In genomic region chr1:194746332-194747249, GRCm38 (mm10) we compare ENCODE assay signal across 8 mouse cellular contexts.
DNase-seq lines count a peak whose midpoint lies in the region; ATAC-seq lines count a peak whose summit lies in the region.

No protein-coding gene starts in this region.

- peak; percentile 90 for DNase-seq in Muller cell, postnatal 12 days (ENCODE audit: inconsistent ontology term)
- peak; percentile 79 for DNase-seq in brain, adult 2 months (ENCODE audit: low read depth, low spot score)
- peak; percentile 53 for DNase-seq in layer of hippocampus, adult 9-11 months
- DNase-seq in lung, postnatal 10 days: peak; percentile 83
- DNase-seq in right cerebral cortex, postnatal 14 days: peak; percentile 59

- H3K36me3 ChIP-seq in forebrain, embryonic 15.5 days: peaks cover 26% of the 10 kb centered on the region
- peaks cover 26% of the 10 kb centered on the region for H3K36me3 ChIP-seq in hindbrain, embryonic 12.5 days

- no peak overlapping the region for H3K9ac ChIP-seq in forebrain, embryonic 15.5 days (replicated peaks)
- no peak overlapping the region for H3K9ac ChIP-seq in hindbrain, embryonic 12.5 days

- no peaks in the 10 kb centered on the region for H3K27me3 ChIP-seq in forebrain, embryonic 15.5 days
- H3K27me3 ChIP-seq in hindbrain, embryonic 12.5 days: no peaks in the 10 kb centered on the region

- no peak overlapping the region for H3K4me2 ChIP-seq in forebrain, embryonic 15.5 days (replicated peaks)
- no peak overlapping the region for H3K4me2 ChIP-seq in hindbrain, embryonic 12.5 days (replicated peaks)

- no peak overlapping the region for H3K4me3 ChIP-seq in forebrain, embryonic 15.5 days
- H3K4me3 ChIP-seq in hindbrain, embryonic 12.5 days: no peak overlapping the region

- 2% methylated on average over 6 of the region's 6 CpGs for WGBS in forebrain, embryonic 15.5 days
- 24% methylated on average over 6 of the region's 6 CpGs for WGBS in hindbrain, embryonic 12.5 days

- peak overlapping the region; percentile 79 for H3K27ac ChIP-seq in forebrain, embryonic 15.5 days (replicated peaks)
- H3K27ac ChIP-seq in hindbrain, embryonic 12.5 days: peak overlapping the region; percentile 52

- no peaks in the 10 kb centered on the region for H3K9me3 ChIP-seq in forebrain, embryonic 15.5 days
- no peaks in the 10 kb centered on the region for H3K9me3 ChIP-seq in hindbrain, embryonic 12.5 days (replicated peaks)

- H3K4me1 ChIP-seq in forebrain, embryonic 15.5 days: peaks cover 55% of the 10 kb centered on the region
- peaks cover 39% of the 10 kb centered on the region for H3K4me1 ChIP-seq in hindbrain, embryonic 12.5 days

- ATAC-seq in forebrain, embryonic 15.5 days (replicated peaks): peak; percentile 94
- ATAC-seq in hindbrain, embryonic 12.5 days (ENCODE audit: low FRiP score): peak; percentile 88
- no peak for ATAC-seq in megakaryocyte-erythroid progenitor cell, adult 5-6 weeks (replicated peaks; ENCODE audit: low FRiP score, low TSS enrichment, poor library complexity, severe bottlenecking)
